Mouse (Mus musculus) fat pad, adult 2 months (tissue): Measurements from ENCODE around the gene Wdr60.

Source experiments
- DNase-seq: peaks from one replicate; pipeline ENCODE4 v3.0.0-alpha.2; 2011; ENCODE audit warnings: low read depth, low spot score; ENCODE audit errors: extremely low read depth

Gene Wdr60

DNA sequence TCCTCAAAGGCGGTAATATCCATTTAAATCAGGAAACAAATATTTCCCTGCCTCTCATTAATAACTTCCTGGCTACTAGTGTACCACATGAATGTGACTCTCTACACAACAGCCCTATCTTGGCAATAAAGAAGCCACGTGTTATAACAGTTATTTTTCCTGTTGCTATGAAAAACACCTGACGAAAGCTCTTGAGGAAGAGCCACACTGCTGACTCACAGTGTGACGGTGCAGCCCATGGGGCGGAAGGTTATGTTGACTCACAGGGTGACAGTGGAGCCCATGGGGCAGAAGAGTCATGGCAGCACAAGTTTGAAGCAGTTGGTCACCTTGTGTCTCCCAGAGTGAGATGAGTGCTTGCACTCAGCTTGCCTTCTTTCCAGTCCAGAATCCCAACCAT is 6.6 kb upstream of the Wdr60 start:
- no peak for DNase-seq

DNA sequence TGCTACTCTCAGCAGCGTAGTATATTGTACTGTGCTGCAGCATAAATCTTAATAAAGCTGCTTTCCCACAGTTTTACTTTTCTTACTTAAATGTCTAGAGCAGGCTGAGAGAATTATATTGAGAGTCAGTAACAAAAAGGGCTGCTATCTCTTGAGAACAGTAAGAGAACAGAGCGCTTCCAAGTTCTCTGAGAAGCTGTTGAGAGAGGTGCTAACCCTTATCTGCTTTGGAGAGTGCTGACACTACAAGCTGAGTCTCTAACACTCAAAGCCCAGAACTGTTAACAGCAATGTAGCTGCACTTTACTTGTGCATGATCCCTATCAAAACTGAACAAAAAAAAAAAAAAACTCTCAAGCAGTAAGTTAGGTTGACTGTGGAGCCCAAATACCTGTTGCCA is 2.5 kb upstream of the Wdr60 start:
- no peak for DNase-seq

DNA sequence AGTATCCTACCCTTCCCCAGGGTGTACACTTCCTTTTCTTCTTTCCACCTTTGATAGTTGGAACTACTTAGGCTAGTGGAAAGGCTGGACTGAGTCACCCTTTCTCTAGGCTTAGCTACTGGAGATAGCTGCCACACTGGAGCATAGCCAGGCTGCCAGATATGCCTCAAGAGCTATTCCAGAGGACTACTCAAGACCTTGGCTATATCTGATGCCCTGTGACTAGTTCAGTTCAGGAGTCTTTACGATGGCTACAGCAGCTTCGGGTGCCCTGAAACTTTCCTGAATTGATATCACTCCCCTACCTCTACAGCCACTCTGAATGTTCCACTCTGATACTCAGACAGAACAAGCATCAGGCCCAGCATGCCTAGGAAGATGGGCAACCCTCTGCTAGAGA is 1.9 kb upstream of the Wdr60 start:
- no peak for DNase-seq

DNA sequence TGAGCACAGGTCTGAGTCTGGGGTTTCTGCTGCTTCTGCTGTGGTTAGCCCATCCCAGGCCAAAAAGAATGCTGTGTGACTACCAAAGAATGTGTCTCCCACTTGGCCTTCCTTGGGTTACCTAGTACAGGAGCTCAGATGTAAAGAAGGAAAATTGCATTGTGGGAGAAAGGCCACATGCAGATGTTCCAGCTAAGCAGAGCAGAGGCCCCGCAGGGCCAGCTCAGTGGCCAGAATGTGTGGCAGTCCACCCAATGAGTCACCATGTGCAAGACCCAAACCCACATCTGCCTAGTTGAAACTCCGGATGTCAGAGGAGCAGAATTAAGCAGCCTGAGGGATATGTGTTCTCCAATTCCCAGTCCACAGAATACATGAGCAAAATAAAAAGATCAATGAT is 4.5 kb downstream of the Wdr60 start:
- no peak for DNase-seq

DNA sequence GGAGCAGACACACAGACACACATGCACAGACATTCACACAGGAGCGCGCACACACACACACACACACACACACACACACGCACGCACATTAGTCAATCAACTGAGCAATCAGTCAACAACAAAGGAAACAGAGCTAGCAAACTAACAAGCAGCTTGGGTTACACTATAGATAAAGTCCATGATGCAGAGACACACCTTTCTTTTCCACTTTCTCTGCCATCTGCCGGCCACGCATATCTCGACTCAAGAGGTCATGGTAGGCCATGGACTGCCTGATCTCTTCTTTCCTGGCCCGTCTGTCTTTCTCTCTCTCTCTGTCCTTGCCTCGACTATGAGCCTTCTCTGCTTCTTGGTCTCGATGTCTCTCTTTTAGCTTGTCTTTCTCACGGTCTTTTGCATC is 7.2 kb downstream of the Wdr60 start:
- DNase-seq: no peak

DNA sequence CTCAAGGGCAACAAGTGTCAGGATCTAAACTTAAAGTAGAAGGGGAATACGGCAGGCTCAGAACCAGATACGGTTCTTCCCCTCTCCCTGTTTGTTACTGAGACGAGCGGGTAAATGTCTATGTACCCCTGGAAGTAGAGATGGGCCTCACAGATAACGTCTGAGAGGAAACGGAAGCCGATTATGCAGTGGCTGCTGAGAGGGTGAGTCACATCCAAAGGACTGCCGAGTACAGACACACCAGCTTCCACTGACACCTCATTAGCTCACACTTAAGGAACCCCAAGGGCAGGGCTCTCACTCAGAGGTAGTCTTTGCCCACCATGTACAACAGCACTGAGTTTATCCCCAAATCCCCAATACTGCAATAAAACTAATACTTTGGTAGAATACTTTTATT is 8.2 kb downstream of the Wdr60 start:
- DNase-seq: no peak

DNA sequence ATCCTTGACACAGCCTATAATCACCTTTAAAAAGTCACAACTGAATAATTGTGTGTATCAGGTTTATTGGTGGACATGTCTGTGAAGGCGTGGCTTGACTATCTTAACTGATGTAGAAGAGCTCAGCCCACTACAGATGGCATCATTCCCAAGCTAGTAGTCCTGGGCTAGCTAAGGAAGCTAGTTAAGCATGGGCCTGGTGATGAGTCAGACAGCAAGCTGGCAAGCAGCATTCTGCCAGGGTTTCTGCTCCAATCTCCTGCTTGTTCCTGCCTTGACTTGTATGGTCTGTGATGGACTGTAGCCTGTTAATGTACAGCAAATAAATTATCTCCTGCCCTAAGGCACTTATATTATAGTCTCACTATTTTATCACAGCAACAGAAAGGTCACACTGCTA is 18.2 kb downstream of the Wdr60 start:
- no peak for DNase-seq

DNA sequence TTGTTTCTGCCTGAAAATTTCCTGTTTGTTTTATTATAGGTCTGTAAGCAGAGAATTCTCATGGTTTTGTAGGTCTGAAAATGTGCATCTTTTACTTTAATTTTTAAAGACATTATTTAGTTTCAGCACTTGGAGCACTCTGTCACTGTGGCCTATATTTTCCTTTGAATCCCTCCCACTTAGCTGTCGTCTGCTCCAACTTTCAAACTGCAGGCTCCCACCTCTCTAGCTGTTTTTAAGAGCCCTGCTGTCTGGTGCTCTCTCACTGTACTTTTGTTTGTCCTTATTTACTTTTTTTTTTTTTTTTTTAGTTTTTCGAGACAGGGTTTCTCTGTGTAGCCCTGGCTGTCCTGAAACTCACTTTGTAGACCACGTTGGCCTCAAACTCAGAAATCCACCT is 24.0 kb downstream of the Wdr60 start:
- no peak for DNase-seq

DNA sequence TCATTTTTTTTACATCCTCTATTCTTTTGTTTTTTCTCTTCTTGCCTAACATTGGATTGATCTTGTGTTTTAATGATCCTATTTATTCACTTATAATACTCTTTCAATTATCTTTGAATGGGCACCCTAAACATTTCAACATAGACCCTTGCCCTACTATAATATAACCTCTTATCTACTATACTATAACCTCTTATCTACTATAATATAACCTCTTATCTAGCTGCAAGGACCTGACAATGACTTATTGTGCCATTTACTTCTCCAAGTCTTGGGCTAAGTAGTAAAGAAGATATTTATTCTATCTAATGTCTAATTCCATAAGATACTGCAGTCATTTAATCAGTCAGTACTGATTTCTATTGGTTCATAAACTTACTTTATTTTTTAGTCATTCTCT is 24.5 kb downstream of the Wdr60 start:
- no peak for DNase-seq

DNA sequence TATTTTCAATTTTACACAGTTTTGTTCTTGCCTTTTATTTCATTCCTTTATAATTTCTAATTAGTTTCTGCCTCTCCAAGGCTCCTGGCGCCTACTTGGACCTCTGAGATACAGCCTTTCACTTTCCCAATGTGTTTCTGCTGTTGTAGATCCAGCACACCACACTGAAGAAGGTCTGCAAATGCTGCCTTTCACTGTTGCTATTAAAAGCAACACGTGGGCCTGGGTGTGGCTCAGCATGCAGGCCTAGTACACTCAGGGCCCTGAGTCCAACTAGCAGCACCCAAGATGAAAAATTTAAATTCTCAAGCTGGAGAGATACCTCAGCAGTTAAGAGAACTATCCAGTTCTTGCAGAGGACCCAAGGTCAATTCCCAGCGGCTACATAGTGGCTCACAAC is 26.2 kb downstream of the Wdr60 start:
- DNase-seq: no peak

DNA sequence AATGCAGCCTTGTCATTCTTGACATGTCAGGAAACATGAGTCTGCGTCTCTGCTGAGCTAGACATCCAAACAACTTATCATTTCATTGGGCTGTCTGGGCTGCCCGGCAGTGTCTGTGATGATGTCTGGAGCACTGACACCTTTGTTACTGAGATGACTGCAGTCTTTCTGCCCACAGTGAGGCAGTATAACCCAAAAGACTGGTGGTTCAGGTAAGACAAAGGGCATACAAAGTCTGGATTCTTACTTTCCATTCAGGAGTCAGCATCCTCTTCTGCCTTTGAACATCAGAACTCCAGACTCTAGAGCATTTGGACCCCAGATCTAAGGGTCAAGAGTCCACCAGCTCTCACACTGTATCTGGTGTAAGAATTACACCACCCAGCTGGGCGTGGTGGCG is 27.5 kb downstream of the Wdr60 start:
- no peak for DNase-seq

DNA sequence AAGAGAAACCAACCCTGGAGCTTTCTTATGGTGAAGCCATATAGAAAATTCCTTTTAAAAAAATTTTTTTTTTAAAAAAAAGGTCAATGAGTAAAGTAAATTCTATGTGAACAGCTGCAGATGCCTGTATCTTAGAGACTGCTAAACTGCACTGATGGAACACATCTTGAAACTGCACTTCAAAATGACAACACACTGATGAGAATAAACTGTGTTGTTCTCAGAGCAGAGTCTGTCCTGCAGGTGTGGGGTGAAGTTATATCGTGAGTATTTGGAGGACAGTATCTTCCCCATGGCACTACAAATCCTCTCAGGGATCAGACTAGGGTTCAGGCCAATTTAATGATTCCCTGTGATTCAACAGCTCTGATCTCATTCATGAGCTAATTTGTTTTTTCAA is 30.8 kb downstream of the Wdr60 start:
- no peak for DNase-seq

DNA sequence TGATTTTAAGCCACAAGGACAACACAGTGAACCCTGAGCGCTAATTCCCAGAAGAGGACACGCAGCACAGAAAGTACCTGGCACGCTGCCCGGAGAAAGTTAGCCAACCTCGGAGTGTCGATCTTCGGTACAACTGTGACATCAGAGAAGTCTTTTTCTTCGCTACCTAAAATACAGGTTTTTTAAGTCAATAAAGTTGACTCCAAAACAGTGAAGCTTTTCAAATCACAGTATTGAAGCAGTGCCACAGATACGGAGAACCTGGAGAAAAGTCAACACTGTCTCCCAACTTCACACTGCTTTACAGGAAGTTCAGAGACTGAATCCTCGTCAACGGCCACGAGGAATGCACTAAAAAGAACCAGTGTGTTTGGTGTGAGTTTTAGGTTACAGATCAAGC is 31.2 kb downstream of the Wdr60 start:
- peak; percentile 66 for DNase-seq

DNA sequence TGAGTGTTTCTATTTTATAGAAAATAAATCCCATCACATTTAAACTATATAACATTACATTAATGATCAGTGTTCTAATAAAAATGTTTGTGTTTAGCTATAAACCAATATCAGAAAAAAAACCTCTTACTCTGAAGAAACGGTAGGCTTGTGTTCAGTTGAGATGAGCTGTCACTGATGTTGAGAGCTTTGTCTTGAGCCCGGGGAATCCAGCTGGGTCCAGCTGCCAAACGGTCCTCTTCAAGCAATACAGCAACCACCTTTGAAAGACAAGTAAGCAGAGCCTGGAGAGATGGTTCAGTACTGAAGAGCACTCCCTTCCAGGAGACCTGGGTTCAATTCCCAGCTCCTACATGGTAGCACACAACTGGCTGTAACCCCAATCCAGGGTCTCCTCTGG is 33.4 kb downstream of the Wdr60 start:
- DNase-seq: no peak

DNA sequence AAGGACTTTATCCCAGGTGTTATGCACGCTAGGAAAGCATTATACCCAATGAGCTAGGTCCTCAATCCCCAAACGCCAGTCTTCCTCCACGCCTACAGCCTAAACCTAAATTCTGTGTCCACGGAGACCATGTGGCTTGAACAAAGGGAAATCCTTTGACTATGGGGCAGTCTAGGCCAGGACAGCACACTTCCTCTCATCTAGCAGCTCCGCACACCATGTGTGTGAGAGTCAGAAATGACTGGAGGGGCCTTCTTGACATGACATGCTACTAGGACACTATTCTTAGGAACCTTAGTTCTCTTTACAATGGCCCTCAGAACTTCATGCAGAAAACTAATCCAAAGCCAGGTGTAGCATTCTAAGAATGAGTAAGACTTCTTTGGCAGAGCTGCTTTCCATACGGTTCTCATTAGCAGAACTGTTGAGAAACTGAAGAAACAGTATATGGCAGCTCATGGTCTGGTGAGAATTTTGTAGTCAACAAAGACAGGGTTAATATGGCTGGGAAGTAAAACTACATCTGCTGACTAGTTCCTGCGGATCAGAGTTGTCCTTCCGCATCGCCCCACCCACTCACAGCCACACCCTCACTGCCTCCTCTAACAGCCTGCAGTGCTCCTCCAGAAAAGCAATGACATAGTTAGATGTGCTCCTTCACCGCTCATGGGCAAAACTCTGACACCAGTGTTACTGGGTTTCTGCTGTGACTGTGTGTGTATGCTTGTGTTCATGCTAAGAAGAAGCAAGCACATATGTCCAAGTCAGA is 36.3 kb downstream of the Wdr60 start:
- DNase-seq: no peak

DNA sequence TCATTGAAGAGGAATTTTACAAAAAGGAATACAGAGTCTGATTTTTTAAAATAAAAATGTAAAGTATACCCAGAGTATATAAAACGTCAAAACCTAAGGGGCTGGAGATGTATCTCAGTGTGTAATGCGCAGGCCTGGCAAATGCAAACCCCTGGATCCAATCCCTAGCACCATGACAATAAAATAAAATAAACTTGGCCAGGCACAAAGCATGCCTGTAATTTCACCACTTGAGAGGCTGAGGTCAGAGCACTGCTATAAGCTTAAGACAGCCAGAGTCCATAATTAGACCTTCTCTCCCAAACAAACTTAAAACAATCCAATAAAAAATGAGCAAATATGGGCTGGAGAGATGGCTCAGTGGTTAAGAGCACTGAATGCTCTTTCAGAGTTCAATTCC is 39.7 kb downstream of the Wdr60 start:
- DNase-seq: no peak

DNA sequence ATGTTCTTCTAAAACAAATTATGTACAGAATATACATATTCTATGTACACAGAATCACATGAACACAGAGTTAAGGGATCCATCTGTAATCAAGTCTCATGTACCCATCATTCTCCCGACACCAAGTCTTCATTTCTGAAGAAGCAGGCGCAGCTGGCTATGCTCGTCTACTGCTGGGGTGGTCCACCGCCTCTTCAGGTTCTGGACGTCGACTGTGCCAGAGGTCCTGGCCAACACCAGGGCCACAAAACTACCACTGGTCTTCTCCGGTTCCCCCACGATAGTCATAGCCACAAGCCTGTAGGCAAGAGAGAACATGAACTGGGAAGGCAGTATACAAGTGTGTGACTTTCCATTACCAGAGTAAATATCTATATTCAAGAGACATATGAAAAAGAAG is 55.3 kb downstream of the Wdr60 start:
- DNase-seq: no peak

DNA sequence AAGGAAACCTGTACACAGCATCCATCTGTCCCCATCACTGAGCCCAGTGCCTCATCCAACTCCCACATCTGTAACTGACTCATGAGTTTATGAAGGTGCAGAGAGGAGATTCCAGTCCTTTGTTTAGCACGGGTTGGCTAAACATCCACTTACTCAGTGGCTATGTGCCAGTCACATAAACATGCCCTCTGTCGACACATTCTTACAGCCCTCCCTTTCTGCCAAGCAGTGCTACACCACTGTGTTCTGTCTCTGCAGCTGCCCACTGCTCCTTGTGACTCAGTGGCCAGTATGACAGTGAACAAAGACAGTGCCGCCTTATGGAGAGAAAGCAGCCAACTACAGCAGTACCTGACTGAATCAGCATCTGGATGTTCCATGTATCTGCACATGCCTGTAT is 57.1 kb downstream of the Wdr60 start:
- DNase-seq: no peak

DNA sequence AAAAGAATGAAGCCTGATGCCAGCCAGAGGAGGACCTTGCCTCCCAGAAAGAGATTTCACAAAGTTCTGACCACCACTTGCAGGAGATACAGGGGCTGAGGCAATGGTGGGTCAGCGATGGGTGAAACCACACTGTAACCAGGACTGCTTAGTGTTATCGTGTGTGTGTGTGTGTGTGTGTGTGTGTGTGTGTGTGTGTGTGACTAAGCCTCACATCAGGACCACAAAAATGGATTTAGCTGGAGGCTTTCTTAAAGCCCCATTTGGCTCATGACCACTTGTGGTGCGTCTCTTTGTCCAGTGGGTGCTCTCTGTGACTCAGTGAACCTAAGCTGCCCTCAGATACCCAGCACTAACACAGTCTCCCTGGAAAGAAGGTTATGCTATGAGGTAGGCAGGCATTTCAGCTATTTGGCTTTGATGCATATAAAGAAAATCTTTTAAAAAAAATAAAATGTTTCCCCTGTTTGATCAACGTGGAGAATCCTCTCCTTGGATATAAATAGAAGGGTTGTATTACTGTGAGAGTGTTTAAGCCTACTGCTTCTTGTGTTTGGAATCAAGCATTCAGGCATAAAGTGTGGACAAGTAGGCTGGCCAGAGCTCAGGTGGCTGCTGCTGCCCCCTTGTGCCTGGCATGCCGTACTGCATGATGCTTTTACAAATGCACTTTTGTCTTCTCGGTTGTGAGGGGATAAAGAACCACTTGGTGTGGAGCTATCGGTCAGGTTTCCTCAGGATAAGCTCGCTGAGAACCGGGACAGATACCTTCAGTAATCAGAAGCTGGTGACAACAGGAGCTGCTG is 60.4 kb downstream of the Wdr60 start:
- DNase-seq: no peak

DNA sequence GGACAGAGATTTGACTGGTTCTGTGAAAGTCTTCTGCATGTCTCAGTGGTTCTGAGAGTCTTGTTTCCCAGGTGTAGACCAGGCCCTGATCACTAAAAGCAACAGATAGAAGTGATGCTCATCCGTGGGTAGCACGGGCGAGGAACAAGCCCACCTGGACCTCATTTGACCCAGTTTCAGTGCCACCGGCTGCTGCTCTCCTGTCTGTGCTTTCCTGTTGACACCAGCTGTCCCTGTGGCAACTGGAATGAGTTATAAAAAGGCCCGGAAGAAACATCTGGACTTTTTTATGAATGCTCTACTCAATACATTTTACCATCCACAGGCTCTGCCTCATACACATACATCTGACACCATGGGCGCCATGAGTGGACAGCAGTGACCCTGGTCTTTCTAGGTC is 64.0 kb downstream of the Wdr60 start:
- no peak for DNase-seq

DNA sequence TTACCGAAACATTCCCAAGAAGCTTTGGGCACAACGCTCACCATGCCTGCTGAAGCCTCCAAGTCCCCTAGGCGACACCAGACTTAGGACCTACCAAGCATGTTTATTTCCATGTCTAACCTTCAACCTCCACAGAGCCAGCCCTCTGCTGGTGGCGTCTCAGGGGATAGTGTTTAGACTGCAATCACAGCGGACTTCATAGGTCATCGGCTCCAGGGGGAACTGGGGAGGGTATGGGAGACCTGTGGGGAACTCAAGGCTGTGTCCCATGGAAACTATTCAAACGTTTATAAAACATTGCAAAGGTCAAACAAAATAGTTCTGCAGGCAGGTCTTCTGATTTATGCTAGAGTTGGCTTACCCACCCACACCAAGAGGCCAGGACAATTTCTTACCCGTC is 66.6 kb downstream of the Wdr60 start:
- no peak for DNase-seq

DNA sequence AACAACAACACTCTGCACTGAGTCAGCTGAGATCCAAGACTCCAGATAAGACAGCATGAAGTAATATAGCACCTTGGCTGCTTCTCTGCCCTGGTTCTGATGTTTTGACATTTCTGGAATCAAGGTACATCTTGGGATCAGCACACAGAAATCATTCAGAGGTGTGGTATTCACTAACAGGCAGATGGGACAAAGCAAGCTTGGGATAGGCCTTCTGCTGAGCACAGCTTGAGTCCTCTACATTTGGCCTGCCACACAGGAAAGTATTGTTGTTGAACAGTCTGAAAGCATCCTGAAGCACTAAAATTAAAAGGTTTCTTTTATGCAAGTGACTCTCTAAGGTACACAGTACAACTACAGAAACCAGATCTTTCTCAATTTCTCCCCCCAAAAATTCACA is 68.2 kb downstream of the Wdr60 start:
- DNase-seq: no peak

DNA sequence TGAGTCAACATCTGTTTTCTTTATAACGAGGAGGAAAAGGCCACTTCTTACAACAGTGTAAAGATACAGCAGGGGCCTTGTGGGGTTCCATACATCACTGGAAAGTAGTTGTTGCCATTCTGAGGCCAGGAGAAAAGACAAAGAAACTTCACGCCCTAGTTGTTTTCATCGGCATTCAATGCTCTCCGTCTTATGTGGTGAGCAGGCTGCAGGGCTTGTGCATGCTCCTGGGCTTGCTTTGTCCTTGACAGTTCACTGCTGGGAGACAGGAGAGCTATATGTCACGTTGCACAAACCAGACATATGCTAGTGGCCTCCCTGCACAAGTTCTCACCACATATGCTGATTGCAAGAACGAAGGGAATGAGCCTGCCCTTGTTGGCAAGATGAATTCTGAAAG is 68.9 kb downstream of the Wdr60 start:
- DNase-seq: no peak
